Mouse (Mus musculus): ENCODE data around the gene Cdh20. TPM values are rescaled to one million over a fixed set of nuclear protein-coding genes. Genes with fewer than 3 reads are reported as not detected.

Gene Cdh20
- polyA plus RNA-seq, 1 experiment, result not detected

GRCm38 (mm10) chr1:104848920-104849272 lies 80.6 kb downstream of the Cdh20 start:
- TF ChIP-seq EP300 (IDR thresholded peaks at IDR 0.05; ENCODE audit: insufficient read depth, low read depth, low read length), result no peak
- no peak for TF ChIP-seq POLR2A (IDR thresholded peaks at IDR 0.05; ENCODE audit: insufficient read depth, low read length)
- TF ChIP-seq CTCF (IDR thresholded peaks at IDR 0.05; ENCODE audit: low read depth, low read length), result no peak
- Histone ChIP-seq H3K27me3 (ENCODE audit: control insufficient read depth, insufficient read depth, low read length, poor library complexity, severe bottlenecking) (no peaks in the 10 kb centered on the region), H3K27ac (ENCODE audit: insufficient read depth, low read length) (no peak overlapping the region), H3K4me3 (ENCODE audit: low read depth, low read length) (no peak overlapping the region), H3K9me3 (replicated peaks; ENCODE audit: control insufficient read depth, insufficient read depth, low read length, poor library complexity, severe bottlenecking) (no peaks in the 10 kb centered on the region), H3K9ac (ENCODE audit: low read depth, poor library complexity, severe bottlenecking) (no peak overlapping the region), H3K36me3 (ENCODE audit: control insufficient read depth, insufficient read depth, low read length, poor library complexity, severe bottlenecking) (no peaks in the 10 kb centered on the region), H3K4me1 (ENCODE audit: control insufficient read depth, insufficient read depth, low read length) (no peaks in the 10 kb centered on the region)

DNA sequence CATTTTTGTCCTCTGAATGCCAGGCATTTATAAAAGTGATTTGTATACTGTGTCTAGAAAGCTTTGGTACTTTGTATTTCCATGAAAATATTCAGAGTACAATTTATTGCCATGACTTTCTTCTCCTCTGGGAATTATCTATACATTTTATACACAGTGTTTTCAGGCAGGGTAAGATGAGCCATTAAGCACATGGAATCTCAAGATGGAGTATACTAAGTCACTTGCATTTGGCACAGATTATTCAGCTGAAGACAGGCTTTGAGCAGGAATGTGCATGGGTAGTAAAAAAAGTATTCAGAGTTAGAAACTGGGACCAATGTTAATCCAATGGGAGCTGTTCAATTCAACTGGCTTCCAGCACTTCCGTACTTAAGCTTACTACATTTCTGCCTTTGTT lies 109.1 kb downstream of the Cdh20 start:
- Histone ChIP-seq H3K27me3 (ENCODE audit: control insufficient read depth, insufficient read depth, low read length, poor library complexity, severe bottlenecking) (no peaks in the 10 kb centered on the region), H3K4me1 (ENCODE audit: control insufficient read depth, insufficient read depth, low read length) (no peaks in the 10 kb centered on the region), H3K9ac (ENCODE audit: low read depth, poor library complexity, severe bottlenecking) (no peak overlapping the region), H3K27ac (ENCODE audit: insufficient read depth, low read length) (no peak overlapping the region), H3K4me3 (ENCODE audit: low read depth, low read length) (no peak overlapping the region), H3K9me3 (replicated peaks; ENCODE audit: control insufficient read depth, insufficient read depth, low read length, poor library complexity, severe bottlenecking) (no peaks in the 10 kb centered on the region), H3K36me3 (ENCODE audit: control insufficient read depth, insufficient read depth, low read length, poor library complexity, severe bottlenecking) (no peaks in the 10 kb centered on the region)
- TF ChIP-seq EP300 (IDR thresholded peaks at IDR 0.05; ENCODE audit: insufficient read depth, low read depth, low read length), result no peak
- TF ChIP-seq POLR2A (IDR thresholded peaks at IDR 0.05; ENCODE audit: insufficient read depth, low read length), result no peak
- no peak for TF ChIP-seq CTCF (IDR thresholded peaks at IDR 0.05; ENCODE audit: low read depth, low read length)

DNA sequence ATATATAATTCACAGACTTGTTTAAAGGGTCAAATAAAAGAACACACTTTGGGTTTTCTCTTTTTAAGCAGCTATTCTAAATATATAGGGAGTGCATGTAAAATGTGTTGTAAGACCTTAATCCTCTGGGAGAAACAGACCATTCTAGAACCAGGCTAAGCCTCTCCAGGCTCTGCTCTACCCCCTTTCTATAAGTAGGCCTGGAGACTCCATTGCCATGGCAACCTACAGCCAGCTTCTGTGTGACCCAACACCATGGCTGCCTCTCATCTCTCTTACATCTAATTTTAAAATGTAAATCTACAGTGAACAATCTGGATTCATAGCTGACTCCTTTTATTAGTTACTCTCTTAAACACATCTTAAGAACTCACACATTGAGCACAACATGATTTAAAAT lies 133.5 kb downstream of the Cdh20 start:
- Histone ChIP-seq H3K36me3 (ENCODE audit: control insufficient read depth, insufficient read depth, low read length, poor library complexity, severe bottlenecking) (no peaks in the 10 kb centered on the region), H3K27me3 (ENCODE audit: control insufficient read depth, insufficient read depth, low read length, poor library complexity, severe bottlenecking) (no peaks in the 10 kb centered on the region), H3K4me1 (ENCODE audit: control insufficient read depth, insufficient read depth, low read length) (no peaks in the 10 kb centered on the region), H3K27ac (ENCODE audit: insufficient read depth, low read length) (no peak overlapping the region), H3K9ac (ENCODE audit: low read depth, poor library complexity, severe bottlenecking) (no peak overlapping the region), H3K9me3 (replicated peaks; ENCODE audit: control insufficient read depth, insufficient read depth, low read length, poor library complexity, severe bottlenecking) (no peaks in the 10 kb centered on the region), H3K4me3 (ENCODE audit: low read depth, low read length) (no peak overlapping the region)
- TF ChIP-seq EP300 (IDR thresholded peaks at IDR 0.05; ENCODE audit: insufficient read depth, low read depth, low read length) (no peak), CTCF (IDR thresholded peaks at IDR 0.05; ENCODE audit: low read depth, low read length) (no peak), POLR2A (IDR thresholded peaks at IDR 0.05; ENCODE audit: insufficient read depth, low read length) (no peak)

DNA sequence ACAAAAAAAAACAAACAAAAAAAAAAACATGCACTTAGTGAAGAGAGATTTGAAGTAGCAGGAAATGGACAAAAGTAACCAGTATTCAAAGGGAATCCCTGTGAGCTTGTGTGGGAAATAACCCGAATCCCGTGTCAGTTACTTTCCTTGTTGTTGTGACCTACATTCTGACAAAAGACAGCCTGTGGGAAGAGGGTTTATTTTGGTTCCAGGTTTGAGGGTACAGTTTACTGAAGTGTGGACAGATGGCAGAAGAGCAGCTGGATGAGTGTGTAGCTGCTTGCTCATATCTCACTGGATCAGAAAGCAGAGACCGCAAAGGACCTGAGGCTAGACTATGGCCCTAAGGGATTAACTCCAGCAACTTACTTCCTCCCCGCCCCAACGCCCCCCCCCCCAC lies 135.1 kb downstream of the Cdh20 start:
- no peak overlapping the region for H3K27ac ChIP-seq (ENCODE audit: insufficient read depth, low read length)
- H3K27me3 ChIP-seq (ENCODE audit: control insufficient read depth, insufficient read depth, low read length, poor library complexity, severe bottlenecking), result no peaks in the 10 kb centered on the region
- H3K4me3 ChIP-seq (ENCODE audit: low read depth, low read length), result no peak overlapping the region
- TF ChIP-seq CTCF (IDR thresholded peaks at IDR 0.05; ENCODE audit: low read depth, low read length) (no peak), EP300 (IDR thresholded peaks at IDR 0.05; ENCODE audit: insufficient read depth, low read depth, low read length) (no peak), POLR2A (IDR thresholded peaks at IDR 0.05; ENCODE audit: insufficient read depth, low read length) (no peak)
- H3K36me3 ChIP-seq (ENCODE audit: control insufficient read depth, insufficient read depth, low read length, poor library complexity, severe bottlenecking), result no peaks in the 10 kb centered on the region
- no peak overlapping the region for H3K9ac ChIP-seq (ENCODE audit: low read depth, poor library complexity, severe bottlenecking)
- no peaks in the 10 kb centered on the region for H3K4me1 ChIP-seq (ENCODE audit: control insufficient read depth, insufficient read depth, low read length)
- H3K9me3 ChIP-seq (replicated peaks; ENCODE audit: control insufficient read depth, insufficient read depth, low read length, poor library complexity, severe bottlenecking), result no peaks in the 10 kb centered on the region

- TF ChIP-seq POLR2A (IDR thresholded peaks at IDR 0.05; ENCODE audit: insufficient read depth, low read length) (no peak), CTCF (IDR thresholded peaks at IDR 0.05; ENCODE audit: low read depth, low read length) (no peak), EP300 (IDR thresholded peaks at IDR 0.05; ENCODE audit: insufficient read depth, low read depth, low read length) (no peak)
- Histone ChIP-seq H3K27ac (ENCODE audit: insufficient read depth, low read length) (no peak overlapping the region), H3K9me3 (replicated peaks; ENCODE audit: control insufficient read depth, insufficient read depth, low read length, poor library complexity, severe bottlenecking) (no peaks in the 10 kb centered on the region), H3K27me3 (ENCODE audit: control insufficient read depth, insufficient read depth, low read length, poor library complexity, severe bottlenecking) (no peaks in the 10 kb centered on the region), H3K4me1 (ENCODE audit: control insufficient read depth, insufficient read depth, low read length) (no peaks in the 10 kb centered on the region), H3K36me3 (ENCODE audit: control insufficient read depth, insufficient read depth, low read length, poor library complexity, severe bottlenecking) (no peaks in the 10 kb centered on the region), H3K9ac (ENCODE audit: low read depth, poor library complexity, severe bottlenecking) (no peak overlapping the region), H3K4me3 (ENCODE audit: low read depth, low read length) (no peak overlapping the region)
Measured at GRCm38 (mm10) chr1:104912407-104912806, 144.1 kb downstream of the Cdh20 start.

DNA sequence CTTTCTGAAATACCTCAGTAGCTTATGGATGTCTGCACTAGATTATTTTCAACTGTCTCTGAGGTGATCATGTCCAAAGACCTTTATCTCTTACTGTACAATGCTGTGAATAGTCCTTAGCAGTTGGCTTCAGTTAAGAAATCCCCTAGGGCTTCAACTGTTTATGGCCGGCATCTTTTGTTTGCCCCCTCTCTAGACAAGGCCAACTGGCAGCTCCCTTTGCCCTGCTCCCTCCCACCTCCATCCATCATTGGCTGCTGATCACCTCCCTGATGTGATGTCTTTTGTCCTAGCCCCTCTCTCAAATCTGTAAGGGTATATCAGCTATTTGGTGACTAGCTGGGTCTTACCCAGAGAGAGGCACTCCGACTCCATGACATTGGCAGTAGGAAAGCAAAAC lies 148.2 kb downstream of the Cdh20 start:
- H3K4me3 ChIP-seq (ENCODE audit: low read depth, low read length), result no peak overlapping the region
- H3K4me1 ChIP-seq (ENCODE audit: control insufficient read depth, insufficient read depth, low read length), result no peaks in the 10 kb centered on the region
- no peak overlapping the region for H3K27ac ChIP-seq (ENCODE audit: insufficient read depth, low read length)
- H3K27me3 ChIP-seq (ENCODE audit: control insufficient read depth, insufficient read depth, low read length, poor library complexity, severe bottlenecking), result no peaks in the 10 kb centered on the region
- H3K36me3 ChIP-seq (ENCODE audit: control insufficient read depth, insufficient read depth, low read length, poor library complexity, severe bottlenecking), result no peaks in the 10 kb centered on the region
- H3K9ac ChIP-seq (ENCODE audit: low read depth, poor library complexity, severe bottlenecking), result no peak overlapping the region
- TF ChIP-seq POLR2A (IDR thresholded peaks at IDR 0.05; ENCODE audit: insufficient read depth, low read length), result no peak
- no peak for TF ChIP-seq CTCF (IDR thresholded peaks at IDR 0.05; ENCODE audit: low read depth, low read length)
- TF ChIP-seq EP300 (IDR thresholded peaks at IDR 0.05; ENCODE audit: insufficient read depth, low read depth, low read length), result no peak
- H3K9me3 ChIP-seq (replicated peaks; ENCODE audit: control insufficient read depth, insufficient read depth, low read length, poor library complexity, severe bottlenecking), result no peaks in the 10 kb centered on the region
